Mouse (Mus musculus) brain, embryonic 14.5 days (tissue): ENCODE measurements around the gene Hist1h1t.

ENCODE experiments used
- CTCF ChIP-seq: fragments of 200-500 bp; IDR thresholded peaks from 2 replicates; pipeline ENCODE4 v1.5.1; 2012; ENCODE audit warnings: inconsistent platforms, mild to moderate bottlenecking, moderate library complexity, borderline replicate concordance; ENCODE audit not compliant: insufficient read depth, insufficient read length; ENCODE audit errors: extremely low read depth
- POLR2A ChIP-seq: fragments of 200-500 bp; IDR thresholded peaks from 2 replicates; pipeline ENCODE4 v1.6.1; 2012; ENCODE audit warnings: mild to moderate bottlenecking, inconsistent platforms, borderline replicate concordance; ENCODE audit not compliant: poor library complexity, insufficient read depth, insufficient read length, severe bottlenecking; ENCODE audit errors: extremely low read depth

GRCm38 (mm10) chr13:23708041-23708440 lies 12.4 kb downstream of the Hist1h1t start:
- TF ChIP-seq CTCF (no peak), POLR2A (no peak)
